Mouse (Mus musculus) E14TG2a.4 (cell line): ENCODE measurements at regions not wholly inside any gene's neighbourhood (a gene's known extent, or its start where the extent isn't known, plus 50 kb on each side); places are given as distances from the start of the nearest gene placed in this dataset.
A peak's percentile ranks its signal among the peaks of the same experiment; 100 is the strongest.

Experiments used
- CTCF ChIP-seq: conservative IDR thresholded peaks from 2 replicates; pipeline ENCODE4 v1.5.1; 2014; ENCODE audit warnings: low read length
- POU5F1 ChIP-seq: IDR thresholded peaks from 2 replicates; pipeline ENCODE4 v1.6.1; 2014; ENCODE audit warnings: low read length, borderline replicate concordance

- TF ChIP-seq CTCF (peak; percentile 49), POU5F1 (no peak)
Measured at GRCm38 (mm10) chr3:137752447-137753256, 81.3 kb downstream of the Gm21962 start.
